Mouse (Mus musculus): ENCODE data around the gene Atp2a2. TPM values are rescaled to one million over a fixed set of nuclear protein-coding genes. Genes with fewer than 3 reads are reported as not detected.

The Atp2a2 gene
- total and polyA plus RNA-seq, 3 experiments: 61.6 to 158 (median 80.9) TPM

DNA sequence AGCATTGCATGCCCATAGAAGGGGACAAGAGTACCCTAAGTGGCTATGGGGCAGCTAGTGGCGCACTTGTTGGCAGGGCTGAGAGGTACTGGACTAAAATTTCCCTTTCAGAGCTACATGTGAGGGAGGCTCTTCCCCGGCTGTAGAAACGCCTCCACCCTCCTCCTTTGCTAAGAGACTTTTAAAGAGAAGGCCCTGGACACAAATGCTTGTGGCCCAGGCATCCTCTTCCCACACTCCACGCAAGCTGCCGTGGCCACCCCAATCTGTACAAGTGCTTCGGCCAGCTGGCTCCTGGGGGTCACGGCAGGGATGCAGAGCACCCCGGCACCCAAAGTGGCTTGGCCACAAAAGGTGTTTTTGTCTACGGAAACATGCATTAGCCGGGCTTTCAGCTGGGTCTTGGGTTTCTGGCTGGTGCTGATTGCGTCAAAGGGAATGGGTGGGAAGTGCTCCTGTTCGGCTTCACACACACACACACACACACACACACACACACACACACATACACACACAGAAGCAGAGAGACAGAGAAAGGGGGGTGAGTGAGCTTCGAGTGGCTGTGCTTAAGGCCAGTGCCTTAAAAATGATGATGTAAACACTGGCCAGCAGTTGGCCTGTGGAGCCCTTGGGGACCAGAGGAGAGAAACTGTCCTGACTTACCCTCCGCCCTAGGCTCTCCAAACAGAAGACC, 23.4 kb upstream of the Atp2a2 start:
- dilution Hi-C loops (cut with MboI; ENCODE audit: extremely low pct_ligation_motif_present, extremely low pct_unique_long_range_greater_than_20kb, low sequenced_read_pairs): no loop called here

DNA sequence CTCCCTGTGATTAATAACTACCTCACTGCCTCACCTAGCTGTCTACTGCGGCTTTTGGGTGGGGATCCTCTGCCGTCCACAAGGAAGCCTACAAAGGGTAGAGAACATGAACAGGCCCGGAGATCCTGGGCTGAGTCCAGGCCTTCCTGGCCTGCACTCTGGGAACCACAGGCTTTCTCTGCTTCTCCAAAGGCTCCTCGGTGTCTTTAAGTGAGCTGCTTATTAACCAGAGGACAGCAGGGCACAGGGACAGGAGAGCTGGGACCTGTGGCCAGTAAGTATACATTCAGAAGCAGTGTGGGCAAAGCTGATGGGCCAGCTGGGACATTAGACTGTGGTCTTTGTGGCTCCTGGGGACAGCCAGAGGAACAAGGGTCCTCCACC, 22.8 kb upstream of the Atp2a2 start:
- Histone ChIP-seq H3K9me3 (replicated peaks; ENCODE audit: low read length) (no peaks in the 10 kb centered on the region), H3K4me3 (replicated peaks in 1 of 3; ENCODE audit: low read depth in 2 of 3, low read length in 2 of 3, poor library complexity in 1 of 3) (no peak overlapping the region), H3K9ac (ENCODE audit: insufficient read depth, low read depth) (no peak overlapping the region), H3K27ac (ENCODE audit: insufficient read depth, low read depth) (no peak overlapping the region), H3K27me3 (replicated peaks) (peaks cover 11% of the 10 kb centered on the region), H3K4me2 (ENCODE audit: insufficient read depth, low read depth, poor library complexity, severe bottlenecking) (no peak overlapping the region), H3K79me2 (replicated peaks; ENCODE audit: control insufficient read depth, extremely low read depth, insufficient read depth, poor library complexity, severe bottlenecking) (no peaks in the 10 kb centered on the region), H3K36me3 (replicated peaks in 1 of 2; ENCODE audit: control insufficient read depth in 1 of 2, insufficient read depth in 1 of 2, low read length in 1 of 2) (no peaks in the 10 kb centered on the region), H3K4me1 (ENCODE audit: control insufficient read depth in 1 of 2, insufficient read depth in 2 of 2) (no peaks in the 10 kb centered on the region)
- TF ChIP-seq ZKSCAN1 (IDR thresholded peaks at IDR 0.05; ENCODE audit: borderline replicate concordance, low read depth, low read length): no peak
- no peak for TF ChIP-seq TCF12 (IDR thresholded peaks at IDR 0.05; ENCODE audit: low read depth, low read length)
- TF ChIP-seq MXI1 (IDR thresholded peaks at IDR 0.05; ENCODE audit: low read depth, low read length): no peak
- no peak for TF ChIP-seq RCOR1 (conservative IDR thresholded peaks at IDR 0.05; ENCODE audit: low read depth, low read length)
- no peak for TF ChIP-seq POLR2A (IDR thresholded peaks at IDR 0.05; ENCODE audit: low read depth, low read length)
- no peak for TF ChIP-seq RAD21 (IDR thresholded peaks at IDR 0.05; ENCODE audit: low read depth, low read length)
- no peak for TF ChIP-seq IRF4 (IDR thresholded peaks at IDR 0.05; ENCODE audit: low read depth, low read length)
- TF ChIP-seq JUN (IDR thresholded peaks at IDR 0.05; ENCODE audit: insufficient read depth, low read depth, low read length): no peak
- TF ChIP-seq ZC3H11A (IDR thresholded peaks at IDR 0.05; ENCODE audit: low read depth, low read length): no peak
- TF ChIP-seq MAX (IDR thresholded peaks at IDR 0.05; ENCODE audit: low read length): no peak
- no peak for TF ChIP-seq USF1 (IDR thresholded peaks at IDR 0.05; ENCODE audit: low read depth, low read length)
- TF ChIP-seq ZNF384 (IDR thresholded peaks at IDR 0.05; ENCODE audit: low read depth, low read length): no peak
- no peak for TF ChIP-seq POLR2AphosphoS2 (IDR thresholded peaks at IDR 0.05; ENCODE audit: low read depth, low read length)
- in situ Hi-C loops (cut with MboI; ENCODE audit: low pct_ligation_motif_present, low pct_unique_long_range_greater_than_20kb, low sequenced_read_pairs): loop anchor here (25.0 kb wide), 1 partner anchor 87 kb away; the partner anchor contains the start of gene Ift81
- DNase-seq (ENCODE audit: extremely low read depth): no peak
- dilution Hi-C loops (cut with MboI; ENCODE audit: extremely low pct_ligation_motif_present, extremely low pct_unique_long_range_greater_than_20kb, low sequenced_read_pairs): no loop called here

More for the DNA sequence above, 23.4 kb upstream of the Atp2a2 start:
- no peaks in the 10 kb centered on the region for H3K79me2 ChIP-seq (replicated peaks; ENCODE audit: control insufficient read depth, extremely low read depth, insufficient read depth, poor library complexity, severe bottlenecking)
- no peaks in the 10 kb centered on the region for H3K4me1 ChIP-seq (ENCODE audit: control insufficient read depth in 1 of 2, insufficient read depth in 2 of 2)
- no peak overlapping the region for H3K27ac ChIP-seq (ENCODE audit: insufficient read depth, low read depth)
- no peak overlapping the region for H3K4me3 ChIP-seq (replicated peaks in 1 of 3; ENCODE audit: low read depth in 2 of 3, low read length in 2 of 3, poor library complexity in 1 of 3)
- no peak for DNase-seq (ENCODE audit: extremely low read depth)
- H3K9me3 ChIP-seq (replicated peaks; ENCODE audit: low read length): no peaks in the 10 kb centered on the region
- in situ Hi-C loops (cut with MboI; ENCODE audit: low pct_ligation_motif_present, low pct_unique_long_range_greater_than_20kb, low sequenced_read_pairs): no loop called here
- H3K27me3 ChIP-seq (replicated peaks): peaks cover 11% of the 10 kb centered on the region
- H3K36me3 ChIP-seq (replicated peaks in 1 of 2; ENCODE audit: control insufficient read depth in 1 of 2, insufficient read depth in 1 of 2, low read length in 1 of 2): no peaks in the 10 kb centered on the region
- no peak for TF ChIP-seq ZKSCAN1 (IDR thresholded peaks at IDR 0.05; ENCODE audit: borderline replicate concordance, low read depth, low read length)
- no peak for TF ChIP-seq SIN3A (IDR thresholded peaks at IDR 0.05; ENCODE audit: low read length)
- TF ChIP-seq JUN (IDR thresholded peaks at IDR 0.05; ENCODE audit: insufficient read depth, low read depth, low read length): no peak
- no peak for TF ChIP-seq MXI1 (IDR thresholded peaks at IDR 0.05; ENCODE audit: low read depth, low read length)
- no peak for TF ChIP-seq ZC3H11A (IDR thresholded peaks at IDR 0.05; ENCODE audit: low read depth, low read length)
- no peak for TF ChIP-seq MYC (IDR thresholded peaks at IDR 0.05; ENCODE audit: low read depth, low read length)
- TF ChIP-seq RCOR1 (conservative IDR thresholded peaks at IDR 0.05; ENCODE audit: low read depth, low read length): no peak
- no peak for TF ChIP-seq KAT2A (IDR thresholded peaks at IDR 0.05; ENCODE audit: insufficient replicate concordance, low read length)
- TF ChIP-seq JUND (conservative IDR thresholded peaks at IDR 0.05; ENCODE audit: low read depth, low read length): no peak
- TF ChIP-seq CHD2 (IDR thresholded peaks at IDR 0.05; ENCODE audit: low read length): no peak
- no peak overlapping the region for H3K9ac ChIP-seq (ENCODE audit: insufficient read depth, low read depth)
- no peak overlapping the region for H3K4me2 ChIP-seq (ENCODE audit: insufficient read depth, low read depth, poor library complexity, severe bottlenecking)

Data from CH12.LX (cell line).